Mouse (Mus musculus) inflammation-experienced regulatory T-cells, adult 16 weeks (primary cell): Measurements from ENCODE around the gene Rhox6. TPM values are rescaled to one million over a fixed set of nuclear protein-coding genes. Genes with fewer than 3 reads are reported as not detected.

Experiments used
- polyA plus RNA-seq: library from polyadenylated mRNA; unstranded; fragments of 100-300 nt; shearing (Covaris generic); gene quantifications from one replicate; pipeline ENCODE4 v1.2.1, GENCODE M21; 2017

The Rhox6 gene
- polyA plus RNA-seq = not detected

DNA sequence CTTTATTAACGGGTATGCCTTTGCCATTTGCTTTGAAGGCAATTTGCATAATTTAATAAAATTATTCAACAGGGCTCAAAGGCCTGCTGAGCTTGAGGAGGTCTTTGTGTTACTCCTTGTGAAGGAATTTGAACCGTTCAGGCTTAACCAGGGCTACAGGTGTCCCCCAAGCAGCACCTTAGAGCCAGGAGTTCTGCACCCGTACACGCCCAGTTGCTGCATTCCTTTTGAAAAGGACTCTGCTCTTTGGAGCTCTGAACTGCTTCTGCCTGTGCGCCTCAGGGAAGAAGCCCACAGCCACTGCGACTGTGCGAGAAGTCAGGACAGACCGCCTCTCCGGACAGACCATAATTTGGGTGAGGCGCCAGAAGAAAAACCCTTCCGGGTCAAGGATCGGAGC, at the start of gene Rhox6:
Gene Rhox6 (plus strand): TSS at position 301 of the 400 bp plus-strand sequence.

DNA sequence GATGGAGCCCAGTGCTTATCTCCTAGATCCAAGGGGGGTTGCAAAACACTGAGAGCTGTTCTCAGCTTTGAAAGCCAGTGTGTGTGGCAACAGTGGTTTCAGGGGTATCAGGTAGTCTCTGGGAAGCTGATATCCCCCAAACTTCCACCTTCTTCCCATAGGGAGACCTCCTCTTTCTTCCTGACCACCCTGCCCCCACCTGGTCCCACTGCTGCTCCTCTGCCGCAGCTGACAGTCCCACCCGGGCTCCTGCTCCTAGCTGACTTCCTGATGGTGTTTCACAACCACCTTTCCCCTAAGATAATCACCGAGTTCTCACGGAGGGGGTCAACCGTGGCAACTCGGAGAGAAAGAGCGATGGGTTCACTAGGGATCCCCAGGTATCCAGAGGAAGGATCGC, 4.7 kb downstream of the Rhox6 start, which contains the start of gene Rhox7a:
Gene Rhox7a (plus strand): TSS at position 301 of the 400 bp plus-strand sequence.

DNA sequence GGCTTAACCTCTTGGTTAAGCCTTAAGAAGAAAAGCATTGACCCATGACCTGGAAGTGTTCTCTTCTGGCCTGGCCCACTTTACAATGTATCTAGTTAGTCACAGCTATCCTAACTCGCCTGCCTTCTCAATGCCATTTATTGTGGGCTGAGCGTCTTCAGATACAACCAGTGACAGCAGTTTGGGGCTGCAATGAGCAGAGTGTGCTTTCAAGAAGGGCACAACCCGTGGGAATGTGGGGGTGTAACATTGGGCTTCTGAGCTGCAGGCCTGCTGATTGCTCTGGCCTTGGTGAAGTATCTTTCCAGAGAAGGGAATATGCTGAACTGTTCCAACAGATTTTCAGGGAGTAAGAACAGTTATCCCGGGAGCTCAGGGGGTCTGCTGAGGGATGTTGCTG, 52.1 kb downstream of the Rhox6 start, which contains the start of gene Rhox8:
Gene Rhox8 (minus strand): TSS at position 101 of the 400 bp plus-strand sequence.

Other genes starting within 250 kb of the Rhox6 start
- not detected for gene Rhox3f, start 245.9 kb upstream of the Rhox6 start, polyA plus RNA-seq
- gene Rhox4f, start 219.2 kb upstream of the Rhox6 start, polyA plus RNA-seq = not detected
- gene Rhox3g, start 198.3 kb upstream of the Rhox6 start, polyA plus RNA-seq = not detected
- not detected for gene Rhox2g, start 183.4 kb upstream of the Rhox6 start, polyA plus RNA-seq
- not detected for gene Rhox4g, start 175.6 kb upstream of the Rhox6 start, polyA plus RNA-seq
- not detected for gene Rhox3h, start 158.1 kb upstream of the Rhox6 start, polyA plus RNA-seq
- gene Rhox2h, start 153.6 kb upstream of the Rhox6 start, polyA plus RNA-seq = not detected
- not detected for gene Rhox5, start 22.1 kb upstream of the Rhox6 start, polyA plus RNA-seq
- gene Rhox7a, start 4.8 kb downstream of the Rhox6 start, polyA plus RNA-seq = not detected
- gene Rhox8, start 52.0 kb downstream of the Rhox6 start, polyA plus RNA-seq = not detected
- gene Rhox7b, start 70.3 kb downstream of the Rhox6 start, polyA plus RNA-seq = not detected
- gene Rhox9, start 74.9 kb downstream of the Rhox6 start, polyA plus RNA-seq = not detected
- not detected for gene Btg1-ps1, start 191.9 kb downstream of the Rhox6 start, polyA plus RNA-seq
- not detected for gene Btg1-ps2, start 216.2 kb downstream of the Rhox6 start, polyA plus RNA-seq
- gene Rhox10, start 239.6 kb downstream of the Rhox6 start, polyA plus RNA-seq = not detected